Mouse (Mus musculus): ENCODE measurements around the gene Chaf1a.

Chaf1a gene

GRCm38 (mm10) chr17:56119981-56120880 is 80.0 kb downstream of the Chaf1a start:
- DNase-seq, result no peak

- no peak for DNase-seq
Observed at GRCm38 (mm10) chr17:56121826-56122225, 81.6 kb downstream of the Chaf1a start, which contains the start of gene Lrg1. TSS of gene Lrg1 (minus strand) at chr17:56122001.

Data from right cerebral cortex, postnatal 25 days (tissue).